Mouse (Mus musculus) Patski (cell line): ENCODE data around the gene Npl. TPM values are rescaled to one million over a fixed set of nuclear protein-coding genes. Genes with fewer than 3 reads are reported as not detected.
"Not testable (repeated sequence)": the region's sequence is repeated elsewhere in the genome, so short reads cannot be mapped to it uniquely, and the experiment has no call there.

Source experiments
- ATAC-seq: fragments of 100-300 bp; one replicate; pipeline ENCODE4 v1.8.0; 2021
- CTCF ChIA-PET: fragments of 350-600 bp; sonication (Branson Sonifier 250); formaldehyde crosslinking; loops from one replicate; lab custom pipeline; 2022; ENCODE audit warnings: inconsistent platforms; lab: Charles Lee
- POLR2A ChIA-PET: fragments of 350-600 bp; sonication (Branson Sonifier 250); formaldehyde crosslinking; loops from one replicate; lab custom pipeline; 2022; ENCODE audit warnings: antibody characterized with exemption, inconsistent platforms; lab: Charles Lee
- DNase-seq: peaks from one replicate; pipeline ENCODE4 v3.0.0-alpha.2; 2011; ENCODE audit warnings: low read depth, low spot score
- H3K27me3 ChIP-seq: fragments of 371-371 bp; one replicate; pipeline ENCODE4 v1.5.1; 2021
- CTCF ChIP-seq: fragments of 100-300 bp; IDR thresholded peaks from one replicate; pipeline ENCODE4 v1.5.1; 2021
- in situ Hi-C: fragments of 300-500 bp; cut with MboI; formaldehyde crosslinking; loops from 3 replicates; pipeline ENCODE4 v1.11.1; 2018; ENCODE audit warnings: low pct_unique_long_range_greater_than_20kb, mixed read lengths
- polyA plus RNA-seq: library from polyadenylated mRNA; unstranded; gene quantifications from one replicate; pipeline ENCODE4 v1.2.3, GENCODE M21; 2021

The Npl gene
- polyA plus RNA-seq, 1 experiment from 2014 or later: 4.3 TPM

- ATAC-seq (no peak), DNase-seq (no peak)
- in situ Hi-C loops: no loop called here
- no peaks in the 10 kb centered on the region for H3K27me3 ChIP-seq
- ChIA-PET CTCF (no interaction called here), POLR2A (no interaction called here)
- TF ChIP-seq CTCF: no peak
These were observed 58.0 kb downstream of the Npl start for GRCm38 (mm10) chr1:153491822-153492221.

DNA sequence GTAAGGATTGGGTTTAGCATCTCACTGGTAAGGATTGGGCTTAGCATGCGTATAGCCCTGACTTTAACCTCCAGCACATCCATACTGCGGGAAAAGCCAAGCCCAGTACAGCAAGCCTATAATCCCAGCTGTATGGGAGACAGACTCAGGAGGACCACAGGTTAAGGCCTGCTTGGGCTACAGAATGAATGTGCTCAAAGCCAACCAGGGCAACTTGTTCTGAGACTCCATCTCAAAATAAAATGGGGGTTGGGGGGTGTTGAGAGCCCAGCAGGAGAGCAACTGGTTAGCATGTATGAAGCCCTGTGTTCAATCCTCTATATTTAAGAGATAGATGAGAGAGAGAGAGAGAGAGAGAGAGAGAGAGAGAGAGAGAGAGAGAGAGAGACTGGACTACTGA lies 58.5 kb downstream of the Npl start:
- CTCF ChIA-PET: no interaction called here

GRCm38 (mm10) chr1:153489963-153490362 lies 59.9 kb downstream of the Npl start:
- no peaks in the 10 kb centered on the region for H3K27me3 ChIP-seq
- DNase-seq: no peak
- no peak for ATAC-seq
- ChIA-PET POLR2A (interaction anchor here (0.7 kb wide), 1 partner anchor 98 kb away, joined by 6 read pairs; no protein-coding TSS in a partner anchor), CTCF (no interaction called here)
- no peak for TF ChIP-seq CTCF
- in situ Hi-C loops: no loop called here

More for the DNA sequence above, 58.5 kb downstream of the Npl start:
- no peak for ATAC-seq
- no peaks in the 10 kb centered on the region for H3K27me3 ChIP-seq
- in situ Hi-C loops: no loop called here
- POLR2A ChIA-PET: no interaction called here
- no peak for TF ChIP-seq CTCF
- no peak for DNase-seq

DNA sequence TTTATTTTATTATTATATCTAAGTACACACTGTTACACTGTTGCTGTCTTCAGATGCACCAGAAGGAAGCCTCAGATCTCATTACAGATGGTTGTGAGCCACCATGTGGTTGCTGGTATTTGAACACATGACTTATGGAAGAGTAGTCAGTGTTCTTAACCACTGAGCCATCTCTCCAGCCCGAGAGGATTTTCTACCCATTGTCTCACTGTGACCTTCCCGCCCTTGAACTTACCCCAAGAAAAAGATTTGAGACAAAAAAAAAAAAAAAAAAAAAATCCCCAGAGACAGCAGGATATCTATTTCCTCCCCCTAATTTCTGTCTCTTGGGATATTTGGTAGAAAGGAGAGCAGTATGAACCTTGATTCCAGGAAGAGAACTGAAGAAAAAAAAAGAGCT lies 60.3 kb downstream of the Npl start:
- DNase-seq: no peak
- in situ Hi-C loops: no loop called here
- H3K27me3 ChIP-seq: no peaks in the 10 kb centered on the region
- TF ChIP-seq CTCF: no peak
- POLR2A ChIA-PET: interaction anchor here (0.7 kb wide), 1 partner anchor 98 kb away, joined by 6 read pairs; no protein-coding TSS in a partner anchor
- no peak for ATAC-seq
- CTCF ChIA-PET: no interaction called here

GRCm38 (mm10) chr1:153489132-153489531 lies 60.7 kb downstream of the Npl start:
- ChIA-PET POLR2A (no interaction called here), CTCF (no interaction called here)
- ATAC-seq (no peak), DNase-seq (no peak)
- no peaks in the 10 kb centered on the region for H3K27me3 ChIP-seq
- no peak for TF ChIP-seq CTCF
- in situ Hi-C loops: no loop called here

DNA sequence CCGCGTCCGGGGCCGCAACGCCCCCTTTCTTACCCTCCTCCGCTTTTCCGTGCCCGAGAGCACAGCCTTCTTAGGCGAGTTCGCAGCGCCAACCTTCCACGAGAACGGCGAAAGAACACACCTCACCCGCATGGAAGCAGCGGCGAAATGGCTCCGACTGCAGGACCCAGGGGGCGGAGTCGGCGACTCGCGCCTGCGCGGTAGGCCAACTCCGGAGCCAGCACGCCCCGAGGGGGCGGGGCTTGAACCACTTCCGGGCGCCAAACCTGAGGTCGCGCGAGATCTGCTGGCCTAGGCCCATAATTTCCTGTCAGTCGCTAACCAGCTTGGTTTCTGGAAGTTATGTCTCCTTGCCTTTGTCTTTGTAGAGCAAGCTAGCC lies 62.4 kb downstream of the Npl start, which contains the start of gene Dhx9:
Gene Dhx9, minus strand, starts transcription at position 161 of the 380 bp plus-strand sequence.
- ChIA-PET POLR2A (interaction anchor here (0.8 kb wide), 1 partner anchor 12 kb away, joined by 3 read pairs; no protein-coding TSS in a partner anchor), CTCF (no interaction called here)
- ATAC-seq (peak; percentile 84), DNase-seq (peak; percentile 79)
- no peaks in the 10 kb centered on the region for H3K27me3 ChIP-seq
- in situ Hi-C loops: no loop called here
- no peak for TF ChIP-seq CTCF

DNA sequence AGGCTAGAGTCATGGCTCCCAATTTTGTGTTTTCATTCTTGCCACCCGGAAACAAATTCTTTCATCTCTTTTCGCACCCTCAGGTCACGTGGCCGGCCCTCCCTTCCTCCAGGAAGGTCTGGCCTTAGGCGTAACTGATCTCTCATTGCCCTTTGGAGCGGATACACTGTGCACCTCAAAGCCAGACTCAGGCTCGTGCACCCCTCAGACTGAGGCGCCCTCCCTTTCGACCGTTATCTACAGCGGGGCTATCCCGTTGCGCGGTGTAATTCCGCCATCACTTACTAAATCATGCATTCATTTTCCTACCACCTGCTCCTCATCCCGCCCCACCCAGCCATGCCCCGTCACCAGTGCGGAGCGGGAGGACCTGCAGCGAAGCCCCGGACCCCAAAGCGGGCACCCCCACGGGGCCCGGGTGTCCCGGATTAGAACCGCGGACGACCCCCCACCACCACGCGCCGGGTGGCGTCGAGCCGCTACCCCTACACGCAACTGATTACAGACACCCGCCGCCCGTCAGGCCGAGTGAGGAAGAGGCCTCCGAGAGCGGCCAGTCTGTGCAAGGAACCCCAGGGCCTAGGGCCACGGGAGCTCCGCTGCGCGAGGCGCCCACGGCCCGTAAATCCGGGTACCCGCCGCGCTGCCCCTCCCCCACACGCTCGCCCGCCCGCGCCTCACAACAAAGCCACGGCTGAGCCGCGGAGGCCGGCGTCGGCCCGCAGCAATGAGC lies 62.9 kb downstream of the Npl start:
- no peaks in the 10 kb centered on the region for H3K27me3 ChIP-seq
- TF ChIP-seq CTCF: no peak
- no peak for DNase-seq
- ChIA-PET POLR2A (interaction anchor here (0.9 kb wide), 1 partner anchor 69 kb away, joined by 4 read pairs; no protein-coding TSS in a partner anchor), CTCF (interaction anchor here (1.6 kb wide), 1 partner anchor 263 kb away, joined by 4 read pairs; the partner anchor contains the start of gene Rnasel)
- in situ Hi-C loops: no loop called here
- peak; percentile 48 for ATAC-seq

GRCm38 (mm10) chr1:153486120-153486519 lies 63.7 kb downstream of the Npl start:
- in situ Hi-C loops, ATAC-seq, DNase-seq, H3K27me3 ChIP-seq: not testable (repeated sequence)
- ChIA-PET POLR2A (interaction anchor here (0.9 kb wide), 1 partner anchor 69 kb away, joined by 4 read pairs; no protein-coding TSS in a partner anchor), CTCF (interaction anchor here (1.6 kb wide), 1 partner anchor 263 kb away, joined by 4 read pairs; the partner anchor contains the start of gene Rnasel)

GRCm38 (mm10) chr1:153485201-153485796 lies 64.5 kb downstream of the Npl start:
- CTCF ChIA-PET: interaction anchor here (0.7 to 1.6 kb wide), 2 partner anchors 13 to 264 kb away, joined by 4 read pairs; partner anchors contain the start of gene Rnasel
- POLR2A ChIA-PET: interaction anchor here (0.7 kb wide), 1 partner anchor 218 kb away, joined by 3 read pairs; no protein-coding TSS in a partner anchor
- DNase-seq: no peak
- no peak for TF ChIP-seq CTCF
- ATAC-seq: no peak
- no peaks in the 10 kb centered on the region for H3K27me3 ChIP-seq
- in situ Hi-C loops: no loop called here

GRCm38 (mm10) chr1:153481025-153481412 lies 68.8 kb downstream of the Npl start:
- H3K27me3 ChIP-seq: no peaks in the 10 kb centered on the region
- in situ Hi-C loops: no loop called here
- DNase-seq (no peak), ATAC-seq (no peak)
- CTCF ChIA-PET: interaction anchor here (1.1 kb wide), 1 partner anchor 12 kb away, joined by 3 read pairs; no protein-coding TSS in a partner anchor
- POLR2A ChIA-PET: no interaction called here
- no peak for TF ChIP-seq CTCF
